Mouse (Mus musculus) cortical plate, adult 2 months (tissue): ENCODE data around the gene Slitrk3.

Experiments used
- CTCF ChIP-seq: fragments of 200-500 bp; IDR thresholded peaks from 2 replicates; pipeline ENCODE4 v1.5.1; 2011; ENCODE audit warnings: mild to moderate bottlenecking, control low read depth, low read length; ENCODE audit not compliant: insufficient read depth; ENCODE audit errors: extremely low read depth
- POLR2A ChIP-seq: fragments of 200-500 bp; IDR thresholded peaks from 2 replicates; pipeline ENCODE4 v1.6.1; 2011; ENCODE audit warnings: mild to moderate bottlenecking, low read length, control low read depth; ENCODE audit not compliant: insufficient read depth; ENCODE audit errors: extremely low read depth

GRCm38 (mm10) chr3:72997517-72997916, 60.1 kb downstream of the Slitrk3 start:
- TF ChIP-seq CTCF (no peak), POLR2A (no peak)
